Mouse (Mus musculus) myocyte (in vitro differentiated cells): Measurements from ENCODE around the gene Dnase1l3. TPM values are rescaled to one million over a fixed set of nuclear protein-coding genes. Genes with fewer than 3 reads are reported as not detected.

Experiments used
- H3K27me3 ChIP-seq: one replicate; pipeline ENCODE4 v1.6.1; 2011; ENCODE audit not compliant: control insufficient read depth, insufficient read depth, insufficient read length
- H3K36me3 ChIP-seq: one replicate; pipeline ENCODE4 v1.6.1; 2011; ENCODE audit not compliant: control insufficient read depth, insufficient read depth
- H3K4me2 ChIP-seq: one replicate; pipeline ENCODE4 v1.6.1; 2011; ENCODE audit warnings: low read depth, control low read depth
- H3K4me3 ChIP-seq: one replicate; pipeline ENCODE4 v1.5.1; 2011; ENCODE audit warnings: mild to moderate bottlenecking, control low read depth, moderate library complexity
- H3K79me2 ChIP-seq: one replicate; pipeline ENCODE4 v1.6.1; 2011; ENCODE audit not compliant: control insufficient read depth, insufficient read depth
- H3ac ChIP-seq: one replicate; pipeline ENCODE4 v1.6.1; 2011; ENCODE audit not compliant: control insufficient read depth, insufficient read length
- CEBPB ChIP-seq: IDR thresholded peaks from 2 replicates; pipeline ENCODE4 v1.6.1; 2011; ENCODE audit warnings: mild to moderate bottlenecking, moderate library complexity; ENCODE audit not compliant: poor library complexity, insufficient read depth, severe bottlenecking
- E2F4 ChIP-seq: IDR thresholded peaks from one replicate; pipeline ENCODE4 v1.6.1; 2011; ENCODE audit warnings: mild to moderate bottlenecking, control low read depth, moderate library complexity; ENCODE audit not compliant: insufficient read depth
- MAX ChIP-seq: IDR thresholded peaks from one replicate; pipeline ENCODE4 v1.6.1; 2011; ENCODE audit warnings: low read depth, mild to moderate bottlenecking, control low read depth
- MYOD1 ChIP-seq, 3 experiments: IDR thresholded peaks; one replicate each; pipeline ENCODE4 v1.6.1; 2011; ENCODE audit warnings: control low read depth in 2 of 3, low read depth in 2 of 3, mild to moderate bottlenecking in 2 of 3, moderate library complexity in 1 of 3; ENCODE audit not compliant: insufficient read length in 2 of 3, control insufficient read depth in 1 of 3
- MYOG ChIP-seq, 3 experiments: IDR thresholded peaks; one replicate each; pipeline ENCODE4 v1.6.1; 2011; ENCODE audit warnings: control low read depth in 2 of 3, low read depth in 2 of 3, mild to moderate bottlenecking in 2 of 3; ENCODE audit not compliant: insufficient read length in 2 of 3, control insufficient read depth in 1 of 3, insufficient read depth in 1 of 3
- POLR2A ChIP-seq: IDR thresholded peaks from one replicate; pipeline ENCODE4 v1.6.1; 2011; ENCODE audit warnings: low read depth, mild to moderate bottlenecking, control low read depth, moderate library complexity; ENCODE audit not compliant: insufficient read length
- POLR2AphosphoS2 ChIP-seq: IDR thresholded peaks from one replicate; pipeline ENCODE4 v1.6.1; 2011; ENCODE audit warnings: low read depth, control low read depth; ENCODE audit not compliant: insufficient read length
- REST ChIP-seq: IDR thresholded peaks from one replicate; pipeline ENCODE4 v1.6.1; 2011; ENCODE audit warnings: mild to moderate bottlenecking, control low read depth, moderate library complexity; ENCODE audit not compliant: insufficient read depth, insufficient read length
- SRF ChIP-seq: IDR thresholded peaks from one replicate; pipeline ENCODE4 v1.6.1; 2011; ENCODE audit warnings: low read depth; ENCODE audit not compliant: control insufficient read depth, insufficient read length
- TCF12 ChIP-seq: IDR thresholded peaks from one replicate; pipeline ENCODE4 v1.6.1; 2011; ENCODE audit warnings: mild to moderate bottlenecking, control low read depth; ENCODE audit not compliant: poor library complexity, insufficient read depth, severe bottlenecking
- TCF3 ChIP-seq: IDR thresholded peaks from one replicate; pipeline ENCODE4 v1.6.1; 2011; ENCODE audit warnings: low read depth, control low read depth; ENCODE audit not compliant: insufficient read length
- USF1 ChIP-seq: IDR thresholded peaks from one replicate; pipeline ENCODE4 v1.6.1; 2011; ENCODE audit warnings: low read depth, mild to moderate bottlenecking, control low read depth, moderate library complexity
- polyA plus RNA-seq: library from polyadenylated mRNA; unstranded; fragments of >200 nt; fragmentation: generic; extraction: Trizol; gene quantifications from one replicate; pipeline ENCODE4 v1.2.1, GENCODE M21; 2012; ENCODE audit warnings: missing spikeins

Gene Dnase1l3
- 0.86 TPM for polyA plus RNA-seq

DNA sequence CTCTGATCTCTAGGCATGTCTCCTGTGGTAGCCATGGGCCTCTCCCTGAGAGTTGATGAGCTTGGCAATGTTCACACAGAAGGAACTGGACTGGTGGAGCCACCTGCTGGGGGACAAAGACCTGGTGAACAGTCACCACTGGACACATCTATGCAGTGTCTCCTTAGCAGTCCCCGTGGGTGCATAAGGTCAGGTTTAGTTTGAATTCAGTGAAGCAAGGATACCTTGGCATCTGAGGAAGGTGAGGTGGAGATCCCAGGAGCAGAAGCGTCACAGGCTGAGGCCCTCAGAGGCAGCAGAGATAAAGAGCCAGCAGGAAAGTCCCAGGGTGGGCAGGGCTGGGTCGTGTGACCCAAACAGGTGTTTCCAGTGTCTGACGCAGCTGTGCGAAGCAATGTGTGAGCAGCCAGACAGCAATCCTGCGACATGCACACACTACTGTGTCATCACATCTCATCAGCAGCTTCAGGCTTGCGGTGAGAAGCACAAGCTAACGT, at the start of gene Dnase1l3:
TSS of gene Dnase1l3 (minus strand) at position 303 of the 497 bp plus-strand sequence.
- Histone ChIP-seq H3K4me3 (no peak within 1 kb of the TSS), H3K36me3 (no peaks in the 10 kb centered on the region), H3K4me2 (no peak within 1 kb of the TSS), H3K79me2 (no peaks in the 10 kb centered on the region), H3K27me3 (no peaks in the 10 kb centered on the region), H3ac (no peak within 1 kb of the TSS)
- TF ChIP-seq MYOD1 (IDR thresholded peaks at IDR 0.05; ENCODE audit: control insufficient read depth in 1 of 3, insufficient read length in 2 of 3, low read depth in 2 of 3) (peak in 2 of 3 experiments; percentile 53 to 84), TCF3 (peak; percentile 40), MYOG (IDR thresholded peaks at IDR 0.05; ENCODE audit: control insufficient read depth in 1 of 3, insufficient read depth in 1 of 3, insufficient read length in 2 of 3, low read depth in 2 of 3) (peak in 2 of 3 experiments; percentile 65 to 92), USF1 (no peak), MAX (no peak), POLR2AphosphoS2 (no peak), REST (no peak), TCF12 (no peak), SRF (no peak), CEBPB (no peak), POLR2A (no peak), E2F4 (no peak)

DNA sequence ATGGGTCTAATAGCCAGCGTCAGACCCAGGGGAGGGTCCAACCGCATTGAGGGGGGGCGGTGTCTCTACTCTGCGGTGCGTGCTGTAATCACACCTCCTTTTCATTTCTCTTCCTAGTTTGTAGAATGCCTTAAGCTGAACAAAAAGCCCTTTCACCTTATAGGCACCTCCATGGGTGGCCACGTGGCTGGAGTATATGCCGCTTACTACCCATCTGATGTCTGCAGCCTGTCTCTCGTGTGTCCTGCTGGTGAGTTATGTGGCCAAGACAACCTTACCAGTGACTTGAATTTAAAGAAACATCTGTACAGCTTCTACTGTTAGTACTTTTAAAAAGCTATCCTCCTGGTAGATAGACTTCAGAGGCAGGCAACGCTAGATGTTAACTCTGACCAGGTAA, 48.2 kb upstream of the Dnase1l3 start:
- H3K4me2 ChIP-seq, result no peak overlapping the region
- no peaks in the 10 kb centered on the region for H3K27me3 ChIP-seq
- H3ac ChIP-seq, result no peak overlapping the region
- no peak for TF ChIP-seq TCF3
- TF ChIP-seq POLR2AphosphoS2, result no peak
- no peak for TF ChIP-seq MYOG (IDR thresholded peaks at IDR 0.05; ENCODE audit: control insufficient read depth in 1 of 3, insufficient read depth in 1 of 3, insufficient read length in 2 of 3, low read depth in 2 of 3)
- TF ChIP-seq USF1, result no peak
- no peak for TF ChIP-seq SRF
- TF ChIP-seq E2F4, result no peak
- no peak for TF ChIP-seq TCF12
- no peak for TF ChIP-seq REST
- TF ChIP-seq MYOD1 (IDR thresholded peaks at IDR 0.05; ENCODE audit: control insufficient read depth in 1 of 3, insufficient read length in 2 of 3, low read depth in 2 of 3), result no peak
- no peak for TF ChIP-seq POLR2A
- H3K36me3 ChIP-seq, result no peaks in the 10 kb centered on the region
- no peaks in the 10 kb centered on the region for H3K79me2 ChIP-seq
- H3K4me3 ChIP-seq, result no peak overlapping the region

DNA sequence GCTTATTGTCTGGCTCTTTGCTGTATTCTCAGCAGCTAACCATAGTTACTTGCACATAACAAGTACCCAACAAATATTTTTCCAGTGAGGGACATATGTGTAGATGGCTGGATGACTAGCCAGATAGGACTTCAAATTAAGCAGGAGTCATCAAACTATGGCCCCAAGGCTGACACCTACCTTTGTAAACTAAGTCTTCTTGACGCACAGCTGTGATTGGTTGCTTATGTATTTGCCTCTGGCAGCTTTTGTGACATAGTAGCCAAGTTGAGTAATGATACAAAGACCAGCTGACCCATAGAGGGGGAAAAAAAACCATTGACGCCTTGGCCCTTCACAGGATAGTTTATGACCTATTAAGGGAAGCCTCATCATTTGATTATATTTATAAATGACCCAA, 47.7 kb upstream of the Dnase1l3 start:
- H3K79me2 ChIP-seq, result no peaks in the 10 kb centered on the region
- no peak overlapping the region for H3K4me2 ChIP-seq
- no peak for TF ChIP-seq E2F4
- TF ChIP-seq USF1, result no peak
- TF ChIP-seq MAX, result no peak
- no peak for TF ChIP-seq POLR2AphosphoS2
- TF ChIP-seq MYOG (IDR thresholded peaks at IDR 0.05; ENCODE audit: control insufficient read depth in 1 of 3, insufficient read depth in 1 of 3, insufficient read length in 2 of 3, low read depth in 2 of 3), result no peak
- no peak for TF ChIP-seq MYOD1 (IDR thresholded peaks at IDR 0.05; ENCODE audit: control insufficient read depth in 1 of 3, insufficient read length in 2 of 3, low read depth in 2 of 3)
- no peak for TF ChIP-seq REST
- no peak for TF ChIP-seq TCF12
- TF ChIP-seq CEBPB, result no peak
- TF ChIP-seq POLR2A, result no peak
- TF ChIP-seq TCF3, result no peak
- TF ChIP-seq SRF, result no peak

DNA sequence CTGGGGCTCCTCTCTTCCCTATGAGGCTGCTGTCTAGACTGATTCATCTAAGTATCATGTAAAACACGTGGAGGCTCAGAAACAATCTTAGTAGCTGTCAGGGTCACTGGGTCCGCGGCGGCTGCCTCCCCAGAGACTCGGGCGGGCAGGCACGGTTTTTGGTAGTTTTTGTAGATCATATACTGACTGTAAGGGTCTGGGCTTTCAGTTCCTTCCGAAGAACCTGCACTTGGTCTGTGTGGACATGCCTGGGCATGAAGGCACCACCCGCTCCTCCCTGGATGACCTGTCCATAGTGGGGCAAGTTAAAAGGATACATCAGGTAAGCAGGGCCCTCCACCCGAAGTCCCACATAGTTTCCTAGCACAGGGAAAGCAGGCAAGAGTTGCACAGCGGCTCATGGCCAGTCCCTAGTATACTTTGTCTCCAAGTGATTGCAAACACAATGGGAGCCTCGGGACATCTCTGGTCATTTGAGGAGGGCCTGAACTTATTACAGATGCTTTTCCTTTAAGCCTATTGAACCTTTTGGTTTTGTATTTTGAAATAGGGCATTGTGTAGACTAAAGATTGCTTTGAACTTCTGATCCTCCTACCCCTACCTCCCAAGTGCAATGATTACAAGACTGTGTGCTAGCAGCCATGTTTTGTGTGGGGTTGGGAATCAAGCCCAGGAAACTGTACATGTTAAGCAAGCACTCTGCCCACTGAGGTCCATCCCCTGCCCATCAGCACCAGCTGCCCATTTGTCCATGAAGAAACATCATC, 46.7 kb upstream of the Dnase1l3 start:
- Histone ChIP-seq H3K27me3 (no peaks in the 10 kb centered on the region), H3K36me3 (no peaks in the 10 kb centered on the region), H3K4me2 (no peak overlapping the region), H3K4me3 (no peak overlapping the region), H3K79me2 (no peaks in the 10 kb centered on the region), H3ac (no peak overlapping the region)
- TF ChIP-seq MYOD1 (IDR thresholded peaks at IDR 0.05; ENCODE audit: control insufficient read depth in 1 of 3, insufficient read length in 2 of 3, low read depth in 2 of 3), result no peak
- no peak for TF ChIP-seq REST
- TF ChIP-seq USF1, result no peak
- TF ChIP-seq MYOG (IDR thresholded peaks at IDR 0.05; ENCODE audit: control insufficient read depth in 1 of 3, insufficient read depth in 1 of 3, insufficient read length in 2 of 3, low read depth in 2 of 3), result no peak
- TF ChIP-seq MAX, result no peak
- no peak for TF ChIP-seq E2F4
- TF ChIP-seq POLR2A, result no peak
- TF ChIP-seq TCF12, result no peak
- TF ChIP-seq SRF, result no peak

More for the DNA sequence above, 47.7 kb upstream of the Dnase1l3 start:
- Histone ChIP-seq H3K36me3 (no peaks in the 10 kb centered on the region), H3K4me3 (no peak overlapping the region), H3K27me3 (no peaks in the 10 kb centered on the region), H3ac (no peak overlapping the region)
